Mouse (Mus musculus) adrenal gland, postnatal 14 days (tissue): ENCODE results near the gene Trim63. TPM values are rescaled to one million over a fixed set of nuclear protein-coding genes. Genes with fewer than 3 reads are reported as not detected.
A peak's percentile ranks its signal among the peaks of the same experiment; 100 is the strongest.

Source experiments
- DNase-seq: peaks from one replicate; pipeline ENCODE4 v3.0.0; 2021; ENCODE audit warnings: mixed read lengths
- total RNA-seq: library from RNA; stranded (reverse); gene quantifications from 2 replicates; pipeline ENCODE4 v1.2.3, GENCODE M21; 2021

Gene Trim63
- total RNA-seq, 1 experiment from 2014 or later: not detected

DNA sequence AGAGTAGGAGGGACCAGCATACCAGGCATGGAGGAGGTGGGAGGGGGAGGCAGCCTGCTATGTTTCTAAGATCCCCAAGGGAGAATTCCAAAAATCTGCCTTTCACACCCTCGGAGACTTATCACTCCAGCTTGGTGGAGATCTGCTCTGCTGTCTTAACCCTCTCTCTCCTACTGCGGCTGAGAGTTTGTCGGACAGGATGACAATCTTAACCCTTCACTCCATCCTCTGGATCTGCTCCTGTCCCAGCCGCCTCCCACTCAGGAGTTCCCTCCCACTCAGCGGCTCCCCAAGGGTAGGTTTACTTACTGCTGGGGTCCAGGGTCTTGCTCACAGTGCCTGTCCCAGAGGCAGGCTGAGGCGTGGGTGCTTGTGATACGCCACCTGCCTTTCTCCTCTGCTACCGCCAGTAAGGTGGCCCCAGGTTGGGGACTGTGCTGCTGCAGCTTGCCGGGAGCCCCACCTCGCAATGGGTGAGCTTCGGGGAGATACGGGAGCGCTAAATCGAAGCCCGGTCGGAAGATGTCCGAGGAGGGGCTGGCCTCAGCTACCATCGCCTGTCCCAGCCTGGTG is 55.8 kb downstream of the Trim63 start:
- no peak for DNase-seq

DNA sequence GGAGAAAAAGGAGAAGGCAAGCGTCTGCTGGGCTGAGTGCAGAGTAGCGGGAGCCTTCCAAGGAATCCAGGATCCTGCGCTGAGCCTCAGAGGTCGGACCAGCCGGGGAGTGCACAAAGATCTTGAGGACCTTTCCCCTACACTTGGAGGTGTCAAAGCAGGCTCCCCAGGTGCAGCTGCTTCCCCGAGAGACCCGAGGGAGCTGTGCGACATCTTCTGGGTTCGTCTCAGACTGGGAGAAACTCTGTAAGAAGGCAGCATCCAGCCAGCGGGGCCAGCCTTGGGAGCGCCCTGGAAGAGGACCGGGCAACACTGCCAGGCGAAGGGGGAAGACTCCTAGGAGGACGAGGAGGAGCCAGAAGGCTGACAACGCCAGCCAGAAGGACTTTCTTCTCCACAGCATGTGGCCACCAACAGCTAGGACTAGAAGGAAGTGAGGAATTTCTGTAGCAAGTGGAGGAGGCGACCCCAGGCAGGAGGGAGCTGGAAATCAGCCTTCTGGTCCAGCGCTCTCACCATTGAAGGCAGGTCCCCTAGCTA is 56.5 kb downstream of the Trim63 start:
- DNase-seq: no peak

- DNase-seq: peak; percentile 91
Observed at GRCm38 (mm10) chr4:134372294-134372747, 57.4 kb downstream of the Trim63 start.

DNA sequence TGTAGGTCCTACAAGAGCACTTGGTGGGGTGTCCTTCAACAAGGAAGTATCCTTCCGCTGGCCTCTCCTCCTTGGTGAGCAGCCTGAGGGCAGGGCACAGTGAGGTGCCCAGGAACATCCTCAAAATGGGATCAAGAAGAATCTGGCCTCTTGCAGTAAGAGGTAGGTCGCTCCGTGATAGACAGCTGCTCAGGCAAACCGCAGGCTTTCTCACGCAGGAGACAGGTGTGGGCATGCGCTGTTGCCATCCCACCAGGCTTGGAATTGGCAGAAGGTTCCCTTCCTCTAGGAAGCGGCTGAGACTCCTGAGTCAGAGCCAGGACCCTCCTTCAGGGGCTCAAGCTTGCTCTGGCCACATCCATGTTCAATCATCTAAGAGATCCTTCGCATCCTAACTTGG is 58.4 kb downstream of the Trim63 start:
- DNase-seq: no peak

GRCm38 (mm10) chr4:134374306-134374705 is 59.4 kb downstream of the Trim63 start:
- DNase-seq: no peak

DNA sequence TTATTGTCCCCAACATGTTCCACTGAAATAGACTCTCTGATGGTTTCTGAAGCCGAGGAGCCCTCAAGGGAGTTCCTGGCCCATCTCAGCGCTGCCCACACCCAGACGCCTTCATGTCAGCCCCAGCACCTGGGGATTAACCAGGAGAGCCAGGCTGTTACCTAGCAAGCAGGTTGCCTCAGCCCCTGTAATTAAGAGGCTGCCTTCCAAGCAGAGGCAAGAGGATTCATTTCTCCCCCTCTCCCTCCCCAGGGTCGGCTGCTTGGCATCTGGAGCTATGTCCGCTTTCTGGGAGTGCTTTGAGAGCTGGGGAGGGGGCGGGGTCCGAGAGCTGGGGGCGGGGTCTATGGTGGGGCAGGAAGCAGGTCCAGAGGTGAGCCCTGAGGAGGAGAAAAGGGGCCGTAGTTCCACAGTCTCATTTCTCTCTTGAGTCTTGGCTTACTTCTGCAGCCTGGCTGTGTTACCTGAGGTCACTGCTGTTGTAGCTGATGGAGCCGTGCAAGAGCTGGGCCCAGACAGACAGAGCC is 63.2 kb downstream of the Trim63 start:
- no peak for DNase-seq

Other genes with a start within 250 kb of the Trim63 start
- gene Cd52, start 220.0 kb upstream of the Trim63 start, total RNA-seq: 9.3 and 78.8 TPM in 2 replicates
- 6.2 and 8.4 TPM in 2 replicates for gene Ubxn11, start 212.6 kb upstream of the Trim63 start, total RNA-seq
- 79.0 and 117 TPM in 2 replicates for gene Sh3bgrl3, start 186.3 kb upstream of the Trim63 start, total RNA-seq
- gene Cep85, start 128.0 kb upstream of the Trim63 start, total RNA-seq: 20.6 and 24.6 TPM in 2 replicates
- not detected in 2 replicates for gene Gm7534, start 112.1 kb upstream of the Trim63 start, total RNA-seq
- not detected in 2 replicates for gene Catsper4, start 87.7 kb upstream of the Trim63 start, total RNA-seq
- 0.15 TPM in 1 of 2 replicates, not detected in the other for gene Cnksr1, start 76.7 kb upstream of the Trim63 start, total RNA-seq
- gene E130218I03Rik, start 71.5 kb upstream of the Trim63 start, total RNA-seq: not detected in 2 replicates
- gene Zfp593, start 69.5 kb upstream of the Trim63 start, total RNA-seq: 8.4 and 9.7 TPM in 2 replicates
- not detected in 2 replicates for gene Gm30191, start 68.2 kb upstream of the Trim63 start, total RNA-seq
- 11.4 and 13.8 TPM in 2 replicates for gene Grrp1, start 61.0 kb upstream of the Trim63 start, total RNA-seq
- gene Pdik1l, start 27.2 kb upstream of the Trim63 start, total RNA-seq: 18.1 and 20.7 TPM in 2 replicates
- 13.4 and 18.8 TPM in 2 replicates for gene Slc30a2, start 28.1 kb downstream of the Trim63 start, total RNA-seq
- gene Extl1, start 68.7 kb downstream of the Trim63 start, total RNA-seq: 0.96 and 1.7 TPM in 2 replicates
- gene Pafah2, start 81.2 kb downstream of the Trim63 start, total RNA-seq: 15.9 and 21.2 TPM in 2 replicates
- 118 and 119 TPM in 2 replicates for gene Stmn1, start 153.2 kb downstream of the Trim63 start, total RNA-seq
- 25.9 and 32.2 TPM in 2 replicates for gene Paqr7, start 181.6 kb downstream of the Trim63 start, total RNA-seq
- 1.8 and 3.0 TPM in 2 replicates for gene Aunip, start 195.9 kb downstream of the Trim63 start, total RNA-seq
- gene Mtfr1l, start 220.3 kb downstream of the Trim63 start, total RNA-seq: 103 and 113 TPM in 2 replicates
- 30.2 and 32.3 TPM in 2 replicates for gene Selenon, start 237.0 kb downstream of the Trim63 start, total RNA-seq